Mouse (Mus musculus) stomach, embryonic 16.5 days (tissue): ENCODE measurements around the gene Golga1. TPM values are rescaled to one million over a fixed set of nuclear protein-coding genes. Genes with fewer than 3 reads are reported as not detected.

Experiments used
- ATAC-seq: fragments of 200-750 bp; cut with Nextera tagmentation; 2 replicates; pipeline ENCODE4 v1.8.0; 2017; ENCODE audit warnings: moderate number of reproducible peaks, moderate TSS enrichment; ENCODE audit not compliant: insufficient read depth, low FRiP score
- H3K27ac ChIP-seq: fragments of 300-500 bp; sonication (generic); 2 replicates; pipeline ENCODE4 v1.5.1; 2014; ENCODE audit warnings: low read length
- H3K27me3 ChIP-seq: fragments of 300-500 bp; sonication (generic); 2 replicates; pipeline ENCODE4 v1.6.1; 2014; ENCODE audit warnings: low read length, control low read depth, mixed read lengths; ENCODE audit not compliant: control insufficient read depth, insufficient read depth
- H3K36me3 ChIP-seq: fragments of 300-500 bp; sonication (generic); 2 replicates; pipeline ENCODE4 v1.6.1; 2014; ENCODE audit warnings: low read length; ENCODE audit not compliant: control insufficient read depth, insufficient read depth
- H3K4me1 ChIP-seq: fragments of 300-500 bp; sonication (generic); 2 replicates; pipeline ENCODE4 v1.6.1; 2014; ENCODE audit warnings: low read length, control low read depth, mixed read lengths; ENCODE audit not compliant: control insufficient read depth, insufficient read depth
- H3K4me2 ChIP-seq: fragments of 300-500 bp; sonication (generic); 2 replicates; pipeline ENCODE4 v1.6.1; 2014; ENCODE audit warnings: low read depth, low read length, mixed read lengths
- H3K4me3 ChIP-seq: fragments of 300-500 bp; sonication (generic); replicated peaks from 2 replicates; pipeline ENCODE4 v1.5.1; 2014; ENCODE audit warnings: mild to moderate bottlenecking, low read length
- H3K9ac ChIP-seq: fragments of 300-500 bp; sonication (generic); 2 replicates; pipeline ENCODE4 v1.6.1; 2014; ENCODE audit warnings: low read length
- H3K9me3 ChIP-seq: fragments of 300-500 bp; sonication (generic); replicated peaks from 2 replicates; pipeline ENCODE4 v1.6.1; 2016; ENCODE audit warnings: low read length, control low read depth; ENCODE audit not compliant: control insufficient read depth
- WGBS: fragments of 180-500 bp; shearing (Covaris S2); extraction: QIAGEN DNeasy Blood & Tissue Kit; methylation state at CpG from one replicate; pipeline ENCODE4 v1.1.7; 2014; 5-methylcytosine and 5-hydroxymethylcytosine counted together
- polyA plus RNA-seq: library from polyadenylated mRNA; unstranded; fragments of >200 nt; fragmentation: Nextera tagmentation; extraction: Ambion mirVana; gene quantifications from 2 replicates; pipeline ENCODE4 v1.2.1, GENCODE M21; 2015

Golga1 gene
- polyA plus RNA-seq, 1 experiment from 2014 or later: 31.2 TPM

DNA sequence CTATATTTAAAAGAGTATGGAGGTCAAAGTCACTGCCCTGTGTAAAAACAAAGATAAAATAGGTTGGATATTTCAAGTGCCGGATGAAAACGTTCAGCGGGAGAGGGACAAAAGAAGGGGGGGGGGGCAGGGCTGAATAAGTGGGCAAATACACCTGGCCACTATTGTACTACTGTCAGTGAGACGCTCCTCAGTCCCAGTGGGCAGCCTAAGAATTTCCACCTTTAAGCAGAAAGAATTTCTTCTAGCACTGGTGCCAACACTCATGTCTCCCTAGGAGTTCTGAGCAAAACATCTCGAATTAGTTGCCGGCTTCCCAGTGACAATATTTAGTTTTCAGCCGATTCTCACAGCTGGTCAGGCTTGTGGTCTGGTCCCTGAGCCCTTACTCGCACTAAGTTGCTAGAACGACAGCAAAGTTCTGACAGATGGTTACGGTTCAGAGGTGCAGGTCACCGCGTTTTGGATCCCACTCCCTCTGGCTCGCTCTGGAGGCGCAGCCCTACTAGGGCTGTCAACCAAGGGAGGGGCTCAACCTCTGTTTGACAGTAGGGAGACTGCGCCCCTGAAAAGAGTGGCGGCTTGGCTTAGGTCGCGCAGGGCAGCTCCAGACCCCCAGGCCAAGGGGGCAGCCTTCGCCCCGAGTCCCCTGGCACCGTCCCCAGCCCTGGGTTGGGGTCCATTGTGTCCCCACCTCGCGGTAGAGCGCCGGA, 498 bp downstream of the Golga1 start:
- peak overlapping the region; percentile 98 for H3K4me3 ChIP-seq
- H3K27ac ChIP-seq: peak overlapping the region; percentile 94
- no peaks in the 10 kb centered on the region for H3K9me3 ChIP-seq
- no peaks in the 10 kb centered on the region for H3K4me1 ChIP-seq
- H3K4me2 ChIP-seq: peak overlapping the region; percentile 92
- peak; percentile 82 for ATAC-seq
- H3K36me3 ChIP-seq: no peaks in the 10 kb centered on the region
- H3K9ac ChIP-seq: peak overlapping the region; percentile 95
- H3K27me3 ChIP-seq: no peaks in the 10 kb centered on the region
- WGBS: 3% methylated on average over 25 of the region's 25 CpGs

GRCm38 (mm10) chr2:39048515-39048914, 16.8 kb downstream of the Golga1 start:
- Histone ChIP-seq H3K27me3 (no peaks in the 10 kb centered on the region), H3K9me3 (no peaks in the 10 kb centered on the region), H3K9ac (no peak overlapping the region), H3K4me3 (no peak overlapping the region), H3K4me2 (no peak overlapping the region), H3K27ac (no peak overlapping the region), H3K36me3 (peaks cover 14% of the 10 kb centered on the region; the same call in 1 of the 2 replicates), H3K4me1 (no peaks in the 10 kb centered on the region)
- WGBS: 92% methylated on average over 1 of the region's 1 CpGs
- ATAC-seq: no peak

DNA sequence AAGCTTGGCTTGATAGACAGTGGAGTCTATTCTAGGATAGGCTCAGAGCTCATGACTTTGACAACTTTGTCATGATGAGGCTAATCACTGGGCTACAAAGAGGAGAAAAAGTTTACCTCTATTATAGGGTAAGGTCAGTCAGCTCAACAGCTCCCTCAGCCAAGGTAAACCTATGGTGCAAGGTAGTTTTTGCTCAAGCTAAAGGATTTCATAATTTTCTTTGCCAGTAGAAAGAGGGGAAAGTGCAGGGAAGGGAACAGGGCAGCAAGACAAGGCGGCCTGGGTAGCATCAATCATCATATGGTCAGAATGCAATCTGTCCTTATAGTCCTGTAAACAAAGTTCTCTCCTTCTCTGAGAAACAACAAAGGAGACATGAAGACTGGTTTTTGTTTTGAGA, 25.1 kb downstream of the Golga1 start:
- H3K27me3 ChIP-seq: no peaks in the 10 kb centered on the region
- no peak overlapping the region for H3K4me3 ChIP-seq
- H3K4me2 ChIP-seq: no peak overlapping the region
- H3K27ac ChIP-seq: no peak overlapping the region
- H3K4me1 ChIP-seq: no peaks in the 10 kb centered on the region
- H3K9ac ChIP-seq: no peak overlapping the region
- peaks cover 12% of the 10 kb centered on the region; the same call in 1 of the 2 replicates for H3K36me3 ChIP-seq
- ATAC-seq: no peak
- WGBS: 90% methylated on average over 1 of the region's 1 CpGs
- H3K9me3 ChIP-seq: no peaks in the 10 kb centered on the region

DNA sequence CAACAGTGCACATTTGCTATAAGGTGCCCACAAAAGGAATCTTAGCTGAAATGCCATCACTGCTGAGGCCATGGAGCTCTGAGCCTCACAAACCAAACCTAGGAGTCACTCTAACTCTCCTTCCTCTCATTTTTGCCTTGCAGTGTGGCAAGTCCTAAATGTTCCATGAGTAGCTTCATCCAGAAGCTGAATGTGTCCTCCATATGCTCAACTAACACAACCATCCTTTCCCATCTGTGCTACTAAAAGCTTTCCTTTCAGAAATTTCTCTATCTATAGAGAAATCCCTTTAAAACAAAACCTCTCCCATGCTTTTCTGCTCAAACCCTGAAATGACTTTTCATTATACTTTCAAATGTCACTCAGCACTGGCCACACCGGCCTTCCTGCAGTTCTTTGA, 33.7 kb downstream of the Golga1 start:
- Histone ChIP-seq H3K27me3 (no peaks in the 10 kb centered on the region), H3K4me2 (no peak overlapping the region), H3K4me1 (no peaks in the 10 kb centered on the region), H3K9me3 (no peaks in the 10 kb centered on the region), H3K4me3 (no peak overlapping the region), H3K27ac (no peak overlapping the region), H3K36me3 (peaks cover 31% of the 10 kb centered on the region), H3K9ac (no peak overlapping the region)
- no peak for ATAC-seq
- WGBS: 91% methylated on average over 1 of the region's 1 CpGs

DNA sequence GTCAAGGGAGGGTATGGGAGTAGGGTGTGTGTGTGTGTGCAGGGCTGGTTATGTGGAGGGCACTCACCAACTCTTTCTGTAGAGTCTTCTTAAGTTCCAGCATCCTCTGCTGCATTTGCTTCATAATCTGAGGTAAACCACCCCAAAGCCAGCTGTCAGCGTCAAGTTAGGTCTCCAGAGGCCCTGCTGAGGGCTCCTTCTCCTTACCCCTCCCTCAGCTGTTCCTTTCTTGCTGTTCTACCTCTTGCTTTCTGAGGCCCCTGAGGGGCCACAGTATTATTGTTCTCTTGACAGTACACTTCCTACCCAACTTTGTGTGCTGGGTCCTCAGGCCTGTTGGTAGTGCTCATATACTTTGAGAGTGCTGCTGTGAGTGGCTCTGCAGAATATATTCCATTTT, 45.3 kb downstream of the Golga1 start:
- no peaks in the 10 kb centered on the region for H3K9me3 ChIP-seq
- H3K36me3 ChIP-seq: peaks cover 22% of the 10 kb centered on the region
- no peak overlapping the region for H3K9ac ChIP-seq
- no peaks in the 10 kb centered on the region for H3K27me3 ChIP-seq
- ATAC-seq: no peak
- H3K27ac ChIP-seq: no peak overlapping the region
- H3K4me1 ChIP-seq: no peaks in the 10 kb centered on the region
- 95% methylated on average over 1 of the region's 1 CpGs for WGBS
- H3K4me2 ChIP-seq: no peak overlapping the region
- no peak overlapping the region for H3K4me3 ChIP-seq

DNA sequence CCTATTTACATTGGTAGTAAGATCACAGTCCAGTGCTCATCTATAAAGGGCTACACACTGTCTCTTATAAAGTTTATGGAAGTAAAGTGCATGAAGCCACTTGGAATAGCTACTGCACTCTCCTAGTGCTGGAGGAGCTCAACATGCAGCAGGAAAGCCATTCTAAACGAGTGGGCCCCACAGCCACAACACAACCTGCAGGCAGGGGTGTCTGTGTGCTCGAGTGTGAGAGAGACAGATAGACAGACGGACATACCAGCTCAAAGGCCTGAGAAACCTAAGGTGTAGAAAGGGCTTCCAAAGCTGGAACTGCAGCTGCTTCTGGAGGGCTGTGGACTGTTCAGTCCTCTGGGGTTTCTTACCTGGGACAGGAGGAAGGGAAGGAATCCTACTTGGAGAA, 48.8 kb downstream of the Golga1 start:
- H3K4me3 ChIP-seq: no peak overlapping the region
- WGBS: 76% methylated on average over 3 of the region's 3 CpGs
- H3K27ac ChIP-seq: no peak overlapping the region
- no peak overlapping the region for H3K9ac ChIP-seq
- H3K4me1 ChIP-seq: no peaks in the 10 kb centered on the region
- H3K27me3 ChIP-seq: no peaks in the 10 kb centered on the region
- H3K9me3 ChIP-seq: no peaks in the 10 kb centered on the region
- H3K4me2 ChIP-seq: no peak overlapping the region
- no peak for ATAC-seq
- peaks cover 6% of the 10 kb centered on the region; the same call in 1 of the 2 replicates for H3K36me3 ChIP-seq

DNA sequence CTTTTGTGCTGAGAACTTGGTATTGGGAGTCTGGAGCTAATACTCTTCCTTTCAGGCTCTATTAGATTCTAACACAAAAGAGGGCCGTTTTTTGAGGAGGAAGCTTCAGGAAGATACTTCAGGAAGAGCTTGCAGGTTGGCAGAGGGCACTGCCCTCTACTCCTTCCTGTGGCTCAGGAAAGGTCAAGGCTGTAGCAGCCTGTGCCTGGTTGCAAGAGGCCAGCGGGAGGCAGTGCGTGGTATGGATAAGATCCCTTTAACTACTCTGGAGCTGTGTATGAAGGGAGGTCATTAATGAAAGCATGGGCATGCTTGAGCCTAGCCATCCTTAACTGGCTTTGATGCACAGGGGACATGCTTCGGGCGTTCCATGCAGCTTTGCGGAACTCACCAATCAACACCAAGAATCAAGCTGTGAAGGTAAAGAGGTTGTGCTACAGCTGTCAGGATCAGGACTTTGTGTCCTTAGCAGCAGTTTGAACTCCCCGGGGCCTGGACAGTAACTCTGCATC, 52.5 kb downstream of the Golga1 start:
- Histone ChIP-seq H3K4me1 (peaks cover 17% of the 10 kb centered on the region), H3K36me3 (0 out of 2 replicates have a peak, but pooled peaks cover 6% of the 10 kb centered on the region)

GRCm38 (mm10) chr2:39011971-39012370, 53.4 kb downstream of the Golga1 start:
- Histone ChIP-seq H3K9ac (no peak overlapping the region), H3K36me3 (0 out of 2 replicates have a peak, but pooled peaks cover 6% of the 10 kb centered on the region), H3K9me3 (no peaks in the 10 kb centered on the region), H3K4me3 (no peak overlapping the region), H3K4me2 (no peak overlapping the region), H3K4me1 (peaks cover 20% of the 10 kb centered on the region), H3K27ac (no peak overlapping the region), H3K27me3 (no peaks in the 10 kb centered on the region)
- WGBS: 84% methylated on average over 3 of the region's 3 CpGs
- ATAC-seq: no peak

More for the DNA sequence above, 52.5 kb downstream of the Golga1 start:
- no peak overlapping the region for H3K4me3 ChIP-seq
- H3K27me3 ChIP-seq: no peaks in the 10 kb centered on the region
- 92% methylated on average over 7 of the region's 7 CpGs for WGBS
- H3K4me2 ChIP-seq: no peak overlapping the region
- H3K9me3 ChIP-seq: no peaks in the 10 kb centered on the region
- no peak overlapping the region for H3K9ac ChIP-seq
- H3K27ac ChIP-seq: no peak overlapping the region
- no peak for ATAC-seq

- ATAC-seq: no peak
- Histone ChIP-seq H3K4me1 (peaks cover 21% of the 10 kb centered on the region), H3K9ac (no peak overlapping the region), H3K4me3 (no peak overlapping the region), H3K9me3 (no peaks in the 10 kb centered on the region), H3K27me3 (no peaks in the 10 kb centered on the region), H3K4me2 (no peak overlapping the region), H3K36me3 (0 out of 2 replicates have a peak, but pooled peaks cover 6% of the 10 kb centered on the region), H3K27ac (no peak overlapping the region)
Observed at GRCm38 (mm10) chr2:39011264-39011663, 54.1 kb downstream of the Golga1 start.
